Mouse (Mus musculus): ENCODE data around the gene Tha1.

DNA sequence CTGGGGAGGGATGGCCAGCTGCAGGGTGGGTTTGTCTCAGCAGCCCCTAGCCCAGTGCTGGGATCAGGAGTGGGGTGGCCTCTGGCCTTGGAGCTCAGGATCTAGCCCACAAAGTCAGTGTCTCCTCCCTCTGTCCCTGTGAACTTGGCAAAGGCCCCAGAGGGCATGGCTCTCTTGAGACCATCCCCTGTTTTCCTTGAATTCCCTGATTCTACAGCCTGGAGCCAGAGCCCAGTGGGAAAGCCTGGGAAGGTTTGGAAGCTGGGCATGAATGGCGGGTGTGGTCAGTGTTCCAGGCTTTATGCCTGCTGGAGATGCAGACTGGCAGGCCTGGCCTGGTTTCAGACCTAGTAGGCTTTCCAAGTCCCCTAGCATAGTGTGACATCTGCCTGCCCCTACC, 8.9 kb upstream of the Tha1 start:
- TF ChIP-seq CTCF (IDR thresholded peaks at IDR 0.05; ENCODE audit: extremely low read depth, insufficient read length, insufficient replicate concordance, low read depth, low read length) (no peak), POLR2A (IDR thresholded peaks at IDR 0.05; ENCODE audit: low read depth, low read length) (no peak)

Data from small intestine, adult 2 months (tissue).